Mouse (Mus musculus): Measurements from ENCODE around the gene Gps2.

Gps2 gene

DNA sequence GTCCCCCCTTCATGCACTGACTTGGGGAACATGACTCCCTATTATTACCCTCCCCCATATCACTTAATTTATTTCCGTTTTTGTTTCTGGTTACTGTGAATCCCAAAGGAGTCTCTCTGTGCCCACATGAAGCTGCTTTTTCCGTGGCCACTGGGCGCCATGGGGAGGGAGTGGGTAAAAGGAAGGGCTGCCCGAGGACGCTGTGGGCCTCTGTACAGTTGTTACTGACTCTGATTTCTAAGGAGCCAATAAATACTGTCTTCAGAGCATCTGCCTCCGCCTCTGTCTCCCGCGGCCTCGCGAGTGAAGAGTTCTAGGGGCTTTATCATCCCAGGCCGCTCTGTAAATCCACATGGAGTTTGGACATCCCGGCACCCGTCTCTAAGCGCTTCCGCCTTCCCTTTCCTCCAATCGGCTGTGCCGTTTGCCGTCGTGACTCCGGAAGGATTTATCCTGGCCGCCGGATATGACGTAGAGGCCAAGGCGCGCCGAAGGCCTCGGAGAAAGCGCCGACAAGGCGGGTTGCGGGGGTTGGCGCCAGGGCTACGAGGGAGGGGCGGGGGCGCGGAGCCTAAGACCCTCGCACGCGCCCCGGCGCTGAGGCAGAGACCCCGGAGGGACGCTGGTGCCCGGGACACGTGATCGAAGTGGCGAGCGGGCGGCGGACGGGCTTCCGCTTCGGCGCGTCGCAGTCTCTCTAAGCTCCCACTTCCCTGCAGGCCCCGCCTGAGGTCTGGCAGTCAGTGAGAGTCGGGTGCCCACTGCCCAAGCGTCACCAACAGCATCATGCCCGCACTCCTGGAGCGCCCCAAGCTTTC is at the start of gene Gps2:
TSS of gene Gps2 (plus strand) at position 335 of the 818 bp plus-strand sequence.
- in situ Hi-C loops (cut with MseI, MboI) = no loop called here

GRCm38 (mm10) chr11:69864138-69864860 is 49.4 kb upstream of the Gps2 start:
- in situ Hi-C loops (cut with MseI, MboI) = no loop called here

GRCm38 (mm10) chr11:69865561-69865960 is 48.1 kb upstream of the Gps2 start:
- in situ Hi-C loops (cut with MseI, MboI) = no loop called here

GRCm38 (mm10) chr11:69867335-69867734 is 46.4 kb upstream of the Gps2 start:
- in situ Hi-C loops (cut with MseI, MboI) = no loop called here

GRCm38 (mm10) chr11:69870289-69871069 is 43.2 kb upstream of the Gps2 start:
- in situ Hi-C loops (cut with MseI, MboI) = no loop called here

GRCm38 (mm10) chr11:69871822-69872221 is 41.9 kb upstream of the Gps2 start:
- in situ Hi-C loops (cut with MseI, MboI) = no loop called here

DNA sequence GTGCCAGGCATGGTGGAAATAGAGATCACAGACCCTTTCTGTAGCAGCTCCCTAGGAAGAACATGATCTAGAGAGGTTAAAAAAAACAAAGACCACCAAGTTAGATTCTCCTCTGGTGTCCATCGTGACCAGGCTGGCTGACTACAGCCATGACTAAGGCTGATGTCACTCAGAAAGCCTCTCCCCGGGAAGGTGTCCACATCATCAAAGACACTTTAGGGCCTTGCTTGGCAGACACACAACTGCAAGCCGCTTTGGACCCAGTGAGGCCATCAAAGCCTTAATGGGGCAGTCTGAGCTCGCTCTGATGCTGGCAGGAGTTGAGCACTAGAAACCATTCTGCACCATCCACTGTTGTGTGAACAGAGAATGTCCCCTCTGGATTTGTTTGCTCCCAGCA is 41.2 kb upstream of the Gps2 start:
- in situ Hi-C loops (cut with MseI, MboI) = no loop called here

DNA sequence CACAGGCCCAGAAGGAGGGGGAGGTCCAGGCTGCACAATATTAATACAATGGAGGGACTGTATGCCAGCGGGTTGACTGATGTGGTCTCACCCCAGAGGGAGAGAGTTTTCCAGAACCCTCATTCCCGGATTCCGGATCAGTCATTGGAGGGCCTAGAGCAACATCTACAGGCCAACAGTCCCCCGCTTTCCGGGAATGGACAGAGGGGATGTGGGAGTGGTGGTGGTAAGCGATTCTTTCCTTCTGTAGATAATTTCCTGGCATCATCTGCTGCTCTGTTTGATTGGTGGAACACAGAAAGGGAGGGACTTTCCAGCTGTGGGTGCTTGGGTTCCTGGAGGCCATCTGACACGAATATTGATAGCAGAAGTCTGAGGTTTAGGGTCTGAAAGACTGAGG is 37.5 kb upstream of the Gps2 start:
- in situ Hi-C loops (cut with MseI, MboI) = loop anchor here (5.0 kb wide), 1 partner anchor 69 kb away; the partner anchor contains the start of gene Tmem102 (in 2 of the 2)

DNA sequence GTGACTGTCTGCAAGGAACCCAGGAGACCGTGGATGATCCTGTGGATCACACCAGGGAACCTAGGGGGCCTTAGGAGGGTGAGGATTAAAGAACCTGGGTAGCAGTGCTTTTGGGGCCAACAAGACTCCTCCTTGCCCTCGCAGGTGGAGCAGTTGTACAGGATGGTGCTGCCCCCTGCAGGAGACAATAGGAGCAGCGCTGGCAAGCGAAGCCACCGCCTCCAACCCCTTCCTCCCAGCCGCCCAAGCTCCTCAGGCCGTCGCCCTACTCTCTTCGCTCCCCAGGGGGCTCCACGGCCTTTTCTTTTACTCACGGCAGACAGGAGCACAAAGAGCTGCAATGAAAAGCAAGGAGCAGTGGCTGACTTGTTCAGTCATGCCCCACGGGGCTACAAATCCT is 36.8 kb upstream of the Gps2 start:
- in situ Hi-C loops (cut with MseI, MboI) = loop anchor here (5.0 kb wide), 1 partner anchor 70 kb away; the partner anchor contains the start of gene Tmem102 (in 2 of the 2)

DNA sequence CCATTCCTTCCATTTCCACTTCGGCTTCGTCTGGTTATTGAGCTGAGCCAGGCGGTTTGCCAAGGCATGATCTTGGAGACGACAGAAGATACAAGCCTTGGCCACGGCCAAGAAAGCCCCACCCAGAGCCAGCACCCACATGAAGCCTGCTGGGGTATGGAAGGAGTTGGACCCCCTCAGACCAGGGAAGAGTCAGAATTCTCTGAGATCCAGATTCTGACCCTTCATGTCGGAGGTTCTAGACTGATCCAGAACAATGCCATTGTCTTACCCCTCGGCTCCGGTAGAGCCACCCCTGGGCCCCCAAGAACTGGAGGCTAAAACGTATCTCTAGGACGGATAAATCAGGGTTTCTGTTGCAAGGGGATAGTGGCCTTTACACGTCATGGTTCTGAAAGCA is 35.8 kb upstream of the Gps2 start, which contains the start of gene Tmem95:
TSS of gene Tmem95 (minus strand) at position 141 of the 400 bp plus-strand sequence.
- in situ Hi-C loops (cut with MseI, MboI) = loop anchor here (5.0 kb wide), 1 partner anchor 71 kb away; the partner anchor contains the start of gene Tmem102 (in 2 of the 2)

DNA sequence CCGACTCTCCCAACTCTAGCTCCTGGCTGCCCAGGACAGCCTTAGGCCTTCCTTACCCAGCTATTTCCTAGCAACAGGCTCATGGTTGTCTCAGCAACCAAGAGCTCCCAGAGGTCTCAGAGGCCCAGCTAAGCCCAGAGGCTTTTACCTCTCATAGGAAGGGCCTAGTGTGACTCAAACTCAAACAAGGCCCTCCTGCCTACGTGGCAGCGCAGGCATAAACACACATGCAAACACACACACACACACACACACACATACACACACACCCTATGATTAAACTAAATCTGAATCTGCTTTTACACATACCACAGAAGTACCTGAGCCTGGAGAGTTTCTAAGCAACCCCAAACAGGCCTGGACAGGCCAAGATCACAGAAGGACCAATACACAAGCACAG is 35.3 kb upstream of the Gps2 start:
- in situ Hi-C loops (cut with MseI, MboI) = loop anchor here (5.0 kb wide), 1 partner anchor 71 kb away; the partner anchor contains the start of gene Tmem102 (in 2 of the 2)

GRCm38 (mm10) chr11:69878952-69879351 is 34.7 kb upstream of the Gps2 start:
- in situ Hi-C loops (cut with MseI, MboI) = loop anchor here (5.0 kb wide), 1 partner anchor 72 kb away; the partner anchor contains the start of gene Tmem102 (in 2 of the 2)

GRCm38 (mm10) chr11:69879711-69880110 is 34.0 kb upstream of the Gps2 start:
- in situ Hi-C loops (cut with MseI, MboI) = loop anchor here (5.0 kb wide), 1 partner anchor 72 kb away; the partner anchor contains the start of gene Tmem102 (in 2 of the 2)

DNA sequence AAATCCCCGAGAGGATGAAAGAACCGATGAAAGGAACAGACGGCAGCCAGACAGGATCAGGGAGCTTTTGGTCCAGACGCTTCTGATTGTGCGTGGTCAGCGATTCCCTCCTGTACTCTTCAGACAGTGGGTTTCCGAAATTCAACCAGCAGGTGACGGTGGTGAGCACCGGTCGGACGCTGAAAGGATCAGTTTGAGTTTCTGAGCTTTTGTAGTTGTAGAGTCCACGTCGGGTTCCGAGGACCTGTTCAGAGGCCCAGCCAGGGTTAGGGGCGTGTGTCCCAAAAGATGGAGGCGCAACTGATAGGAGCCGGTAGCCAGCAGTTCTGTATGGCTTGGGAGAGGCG is 33.2 kb upstream of the Gps2 start:
- in situ Hi-C loops (cut with MseI, MboI) = no loop called here

- in situ Hi-C loops (cut with MseI, MboI) = no loop called here
Observed at GRCm38 (mm10) chr11:69880853-69881603, 32.7 kb upstream of the Gps2 start, which contains the start of gene Kctd11. Gene Kctd11 (minus strand): TSS chr11:69881406.

GRCm38 (mm10) chr11:69881787-69882670 is 31.7 kb upstream of the Gps2 start:
- in situ Hi-C loops (cut with MseI, MboI) = no loop called here

- in situ Hi-C loops (cut with MseI, MboI) = no loop called here
Observed at GRCm38 (mm10) chr11:69883066-69883465, 30.6 kb upstream of the Gps2 start.

DNA sequence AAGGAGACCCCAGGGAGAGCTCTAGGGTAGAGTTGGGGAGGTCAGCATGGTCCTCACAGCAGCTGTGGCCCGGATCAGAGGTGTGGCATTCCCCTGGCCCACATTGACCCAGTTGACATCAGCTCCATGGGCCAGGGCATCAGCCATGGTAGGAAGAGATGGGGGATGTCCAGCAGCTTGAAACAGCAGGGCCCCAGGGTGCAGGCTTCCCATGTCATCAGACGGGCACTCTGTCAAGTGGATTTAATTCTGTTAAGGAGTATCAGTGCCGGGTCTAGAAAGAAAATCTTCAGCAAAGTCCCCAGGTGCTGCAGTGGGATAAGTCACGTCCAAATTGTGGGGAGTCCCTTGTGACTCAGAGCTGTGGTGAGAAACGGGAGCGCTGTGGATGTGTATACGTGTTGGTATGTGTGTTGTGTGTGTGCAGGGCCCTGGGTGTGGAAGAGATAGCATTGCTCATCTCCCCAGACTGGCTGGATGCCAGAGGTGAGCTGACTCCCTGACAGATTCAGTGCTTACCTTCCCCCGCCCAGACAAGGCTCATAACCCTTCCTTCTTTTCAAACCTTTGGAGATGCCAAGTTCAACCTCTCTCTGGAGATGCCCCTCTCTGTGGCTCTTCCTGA is 30.0 kb upstream of the Gps2 start:
- in situ Hi-C loops (cut with MseI, MboI) = no loop called here

DNA sequence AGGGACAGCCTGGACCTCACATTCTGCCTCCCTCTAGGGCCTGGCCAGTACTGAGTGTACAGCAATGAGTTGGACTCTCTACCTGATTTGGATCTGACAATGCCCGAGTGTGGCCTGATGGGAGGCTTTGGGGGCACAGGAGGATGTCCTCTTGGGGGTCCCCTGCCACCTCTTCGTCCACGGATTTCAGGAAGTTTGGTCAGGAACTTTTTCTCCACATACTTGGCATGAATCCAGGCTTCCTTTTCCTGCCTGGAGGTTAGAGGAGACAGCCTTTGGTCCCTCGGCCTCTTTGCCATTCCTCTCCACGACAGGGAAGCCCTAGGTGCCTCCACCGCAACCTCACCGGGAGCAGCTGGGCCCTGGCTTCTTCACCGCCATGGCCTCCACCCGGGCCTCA is 29.4 kb upstream of the Gps2 start:
- in situ Hi-C loops (cut with MseI, MboI) = no loop called here
